Mouse (Mus musculus) embryonic facial prominence, embryonic 12.5 days (tissue): ENCODE data around the gene Zfp334. TPM values are rescaled to one million over a fixed set of nuclear protein-coding genes. Genes with fewer than 3 reads are reported as not detected.

Experiments
- ATAC-seq: fragments of 200-750 bp; cut with Nextera tagmentation; 2 replicates; pipeline ENCODE4 v1.8.0; 2017; ENCODE audit not compliant: insufficient number of reproducible peaks, insufficient read depth, low FRiP score, low TSS enrichment
- H3K27ac ChIP-seq: fragments of 300-500 bp; sonication (generic); 2 replicates; pipeline ENCODE4 v1.5.1; 2016; ENCODE audit warnings: mild to moderate bottlenecking
- H3K27me3 ChIP-seq: fragments of 300-500 bp; sonication (generic); 2 replicates; pipeline ENCODE4 v1.6.1; 2016; ENCODE audit warnings: mild to moderate bottlenecking, moderate library complexity
- H3K36me3 ChIP-seq: fragments of 300-500 bp; sonication (generic); 2 replicates; pipeline ENCODE4 v1.6.1; 2016; ENCODE audit warnings: mild to moderate bottlenecking
- H3K4me1 ChIP-seq: fragments of 300-500 bp; sonication (generic); 2 replicates; pipeline ENCODE4 v1.6.1; 2016
- H3K4me2 ChIP-seq: fragments of 300-500 bp; sonication (generic); replicated peaks from 2 replicates; pipeline ENCODE4 v1.6.1; 2016; ENCODE audit warnings: mild to moderate bottlenecking, moderate library complexity
- H3K4me3 ChIP-seq: fragments of 300-500 bp; sonication (generic); 2 replicates; pipeline ENCODE4 v1.5.1; 2016; ENCODE audit warnings: mild to moderate bottlenecking
- H3K9ac ChIP-seq: fragments of 300-500 bp; sonication (generic); 2 replicates; pipeline ENCODE4 v1.6.1; 2016; ENCODE audit warnings: mild to moderate bottlenecking, moderate library complexity
- H3K9me3 ChIP-seq: fragments of 300-500 bp; sonication (generic); 2 replicates; pipeline ENCODE4 v1.6.1; 2016; ENCODE audit warnings: mild to moderate bottlenecking, moderate library complexity
- WGBS: fragments of 180-500 bp; shearing (Covaris S2); methylation state at CpG from one replicate; pipeline ENCODE4 v1.1.7; 2016; 5-methylcytosine and 5-hydroxymethylcytosine counted together
- polyA plus RNA-seq: library from polyadenylated mRNA; unstranded; fragments of >200 nt; fragmentation: Nextera tagmentation; extraction: Ambion mirVana; gene quantifications from 2 replicates; pipeline ENCODE4 v1.2.1, GENCODE M21; 2016

Zfp334 gene
- polyA plus RNA-seq, 1 experiment from 2014 or later: 17.1 TPM

GRCm38 (mm10) chr2:165404951-165405350 is 16.9 kb upstream of the Zfp334 start:
- no peak overlapping the region for H3K9ac ChIP-seq
- no peak overlapping the region; the same call in 1 of the 2 replicates for H3K27ac ChIP-seq
- no peak overlapping the region for H3K4me3 ChIP-seq
- H3K27me3 ChIP-seq: no peaks in the 10 kb centered on the region
- peaks cover 13% of the 10 kb centered on the region; the same call in 1 of the 2 replicates for H3K4me1 ChIP-seq
- no peaks in the 10 kb centered on the region for H3K9me3 ChIP-seq
- WGBS: 63% methylated on average over 9 of the region's 9 CpGs
- H3K36me3 ChIP-seq: no peaks in the 10 kb centered on the region
- H3K4me2 ChIP-seq: no peak overlapping the region
- ATAC-seq: no peak

DNA sequence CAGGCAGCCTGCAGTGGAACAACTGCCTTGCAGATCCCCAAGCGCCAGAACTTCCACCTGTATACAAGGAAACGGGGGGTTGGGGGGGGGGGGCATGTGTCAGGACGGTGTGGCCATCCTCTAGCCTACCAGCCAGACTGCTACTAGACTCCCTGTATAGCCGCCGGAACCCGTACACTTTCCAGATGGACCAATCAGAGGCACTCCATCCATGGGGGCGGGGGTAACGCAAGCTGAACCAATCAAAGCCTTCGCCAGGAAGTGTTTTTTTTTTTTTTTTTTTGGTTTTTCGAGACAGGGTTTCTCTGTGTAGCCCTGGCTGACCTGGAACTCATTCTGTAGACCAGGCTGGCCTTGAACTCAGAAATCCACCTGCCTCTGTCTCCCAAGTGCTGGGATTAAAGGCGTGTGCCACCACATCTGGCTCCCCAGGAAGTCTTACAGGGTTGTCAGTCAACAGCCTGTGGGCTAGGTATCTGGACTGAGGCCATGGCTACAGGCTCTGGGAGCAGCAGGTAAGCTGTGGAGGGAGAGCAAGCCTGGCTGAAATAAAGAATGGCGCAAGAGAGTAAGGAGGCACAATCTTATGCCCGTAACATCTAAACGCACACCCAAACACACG is 10.2 kb upstream of the Zfp334 start:
- Histone ChIP-seq H3K27me3 (no peaks in the 10 kb centered on the region), H3K9ac (no peak overlapping the region), H3K4me2 (no peak overlapping the region), H3K4me3 (no peak overlapping the region), H3K27ac (peak overlapping the region; percentile 91), H3K4me1 (peaks cover 30% of the 10 kb centered on the region), H3K36me3 (no peaks in the 10 kb centered on the region), H3K9me3 (no peaks in the 10 kb centered on the region)
- ATAC-seq: no peak
- WGBS: 49% methylated on average over 15 of the region's 15 CpGs

- 57% methylated on average over 23 of the region's 23 CpGs for WGBS
- no peaks in the 10 kb centered on the region for H3K27me3 ChIP-seq
- no peak overlapping the region for H3K4me3 ChIP-seq
- H3K36me3 ChIP-seq: no peaks in the 10 kb centered on the region
- no peak overlapping the region for H3K9ac ChIP-seq
- peak overlapping the region; percentile 91 for H3K27ac ChIP-seq
- H3K9me3 ChIP-seq: no peaks in the 10 kb centered on the region
- peaks cover 30% of the 10 kb centered on the region for H3K4me1 ChIP-seq
- H3K4me2 ChIP-seq: peak overlapping the region; percentile 37
- peak; percentile 35; the same call in 1 of the 2 replicates for ATAC-seq
These were observed 9.6 kb upstream of the Zfp334 start for GRCm38 (mm10) chr2:165397502-165398163.

GRCm38 (mm10) chr2:165396831-165397501 is 8.9 kb upstream of the Zfp334 start:
- peaks cover 30% of the 10 kb centered on the region for H3K4me1 ChIP-seq
- WGBS: 21% methylated on average over 20 of the region's 20 CpGs
- no peaks in the 10 kb centered on the region for H3K27me3 ChIP-seq
- peak overlapping the region; percentile 37 for H3K4me2 ChIP-seq
- H3K27ac ChIP-seq: peak overlapping the region; percentile 91
- H3K4me3 ChIP-seq: no peak overlapping the region
- no peak overlapping the region for H3K9ac ChIP-seq
- no peaks in the 10 kb centered on the region for H3K9me3 ChIP-seq
- peak; percentile 62 for ATAC-seq
- H3K36me3 ChIP-seq: no peaks in the 10 kb centered on the region

DNA sequence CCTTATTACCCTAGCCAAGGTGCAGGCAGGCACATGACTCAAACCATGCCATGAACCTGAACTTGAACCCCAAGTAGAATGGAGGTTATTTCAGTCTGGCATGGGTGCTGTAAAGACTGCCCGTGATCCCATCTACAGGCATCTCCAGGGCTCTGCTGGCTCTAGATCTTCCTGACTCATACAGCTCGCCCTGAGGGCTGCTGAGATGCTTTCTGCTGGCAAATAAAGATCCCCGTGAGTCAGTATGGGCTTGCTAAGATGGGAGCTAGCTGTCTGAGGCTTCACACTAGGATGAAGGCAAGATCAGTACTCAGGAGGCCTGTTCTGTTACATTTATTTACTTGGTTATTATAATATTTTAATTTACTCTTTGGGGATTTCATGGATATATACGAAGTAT is 4.1 kb upstream of the Zfp334 start:
- Histone ChIP-seq H3K4me1 (peaks cover 14% of the 10 kb centered on the region), H3K36me3 (no peaks in the 10 kb centered on the region), H3K4me3 (no peak overlapping the region), H3K27ac (no peak overlapping the region), H3K27me3 (no peaks in the 10 kb centered on the region), H3K9me3 (no peaks in the 10 kb centered on the region), H3K4me2 (no peak overlapping the region), H3K9ac (no peak overlapping the region)
- 85% methylated on average over 4 of the region's 4 CpGs for WGBS
- no peak for ATAC-seq

GRCm38 (mm10) chr2:165391561-165391960 is 3.5 kb upstream of the Zfp334 start:
- H3K4me1 ChIP-seq: peaks cover 14% of the 10 kb centered on the region
- ATAC-seq: no peak
- no peaks in the 10 kb centered on the region for H3K9me3 ChIP-seq
- H3K4me3 ChIP-seq: no peak overlapping the region
- peaks cover 4% of the 10 kb centered on the region; the same call in 1 of the 2 replicates for H3K36me3 ChIP-seq
- no peaks in the 10 kb centered on the region for H3K27me3 ChIP-seq
- 8% methylated on average over 8 of the region's 8 CpGs for WGBS
- H3K9ac ChIP-seq: no peak overlapping the region
- no peak overlapping the region for H3K4me2 ChIP-seq
- no peak overlapping the region for H3K27ac ChIP-seq

DNA sequence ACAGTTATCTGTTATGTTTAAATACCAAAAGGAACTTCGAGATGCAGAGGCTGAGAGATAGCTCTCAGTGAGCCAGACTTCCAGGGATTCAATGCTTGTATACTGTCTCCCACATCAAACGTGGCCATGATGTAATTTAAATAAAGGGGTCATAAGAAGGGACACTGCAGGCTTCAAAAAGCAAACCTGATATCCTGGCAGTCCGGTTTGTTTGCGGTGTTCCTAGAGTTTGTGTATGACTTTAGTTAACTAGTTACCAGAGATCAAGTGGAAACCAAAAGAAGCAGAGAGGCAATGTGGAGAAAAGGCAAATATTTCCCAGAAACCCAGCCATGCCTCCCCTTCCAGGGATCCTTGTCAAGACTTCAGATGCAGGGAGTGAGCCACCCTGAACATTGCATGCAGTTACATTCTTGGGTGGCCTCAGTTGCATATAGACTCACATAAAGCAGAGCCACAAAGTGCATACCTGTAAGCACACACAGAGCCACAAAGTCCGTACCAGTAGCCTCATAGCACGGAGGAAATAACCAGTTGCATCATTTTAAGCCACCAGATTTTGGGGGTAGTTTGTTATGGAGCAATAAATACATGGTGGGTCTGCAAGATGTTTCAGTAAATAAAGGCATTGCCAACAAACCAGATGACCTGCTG is 1.4 kb upstream of the Zfp334 start:
- H3K4me1 ChIP-seq: peaks cover 6% of the 10 kb centered on the region
- no peak for ATAC-seq
- peaks cover 25% of the 10 kb centered on the region for H3K36me3 ChIP-seq
- H3K4me2 ChIP-seq: no peak overlapping the region
- H3K27me3 ChIP-seq: no peaks in the 10 kb centered on the region
- 80% methylated on average over 6 of the region's 6 CpGs for WGBS
- no peak overlapping the region for H3K4me3 ChIP-seq
- no peak overlapping the region for H3K27ac ChIP-seq
- H3K9me3 ChIP-seq: no peaks in the 10 kb centered on the region
- H3K9ac ChIP-seq: no peak overlapping the region

DNA sequence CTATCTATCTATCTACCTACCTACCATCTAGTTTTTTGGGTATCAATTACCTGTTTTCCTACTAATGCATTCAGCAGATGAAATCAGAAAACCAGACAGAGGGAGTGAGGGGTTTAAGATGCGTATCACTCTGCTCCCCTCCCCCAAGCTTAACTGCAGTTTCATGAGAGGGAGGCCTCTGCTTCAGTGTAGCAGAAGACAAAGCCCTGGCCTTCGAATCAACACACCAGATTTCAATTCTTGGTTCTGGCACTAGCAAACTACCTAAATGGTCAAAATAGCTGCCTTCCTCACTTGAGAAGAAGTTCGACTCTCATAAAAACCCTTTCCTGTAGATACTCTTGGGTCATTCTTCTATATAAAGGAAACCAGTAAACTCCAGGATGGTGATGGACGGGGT is 689 bp downstream of the Zfp334 start:
- peak overlapping the region; percentile 93 for H3K27ac ChIP-seq
- ATAC-seq: no peak
- H3K9ac ChIP-seq: peak overlapping the region; percentile 83
- H3K4me1 ChIP-seq: peaks cover 6% of the 10 kb centered on the region
- peaks cover 46% of the 10 kb centered on the region for H3K36me3 ChIP-seq
- peak overlapping the region; percentile 72 for H3K4me3 ChIP-seq
- peak overlapping the region; percentile 63 for H3K4me2 ChIP-seq
- no peaks in the 10 kb centered on the region for H3K27me3 ChIP-seq
- H3K9me3 ChIP-seq: no peaks in the 10 kb centered on the region
- WGBS: 6% methylated on average over 4 of the region's 4 CpGs

GRCm38 (mm10) chr2:165380050-165380449 is 8.0 kb downstream of the Zfp334 start:
- H3K4me3 ChIP-seq: no peak overlapping the region
- H3K4me1 ChIP-seq: no peaks in the 10 kb centered on the region
- no peak overlapping the region for H3K9ac ChIP-seq
- peaks cover 7% of the 10 kb centered on the region; the same call in 1 of the 2 replicates for H3K9me3 ChIP-seq
- H3K36me3 ChIP-seq: peaks cover 93% of the 10 kb centered on the region
- WGBS: 96% methylated on average over 25 of the region's 25 CpGs
- no peaks in the 10 kb centered on the region for H3K27me3 ChIP-seq
- ATAC-seq: no peak
- no peak overlapping the region for H3K27ac ChIP-seq
- H3K4me2 ChIP-seq: no peak overlapping the region

GRCm38 (mm10) chr2:165376001-165376400 is 12.1 kb downstream of the Zfp334 start:
- Histone ChIP-seq H3K4me2 (no peak overlapping the region), H3K4me3 (no peak overlapping the region), H3K9me3 (peaks cover 7% of the 10 kb centered on the region; the same call in 1 of the 2 replicates), H3K9ac (no peak overlapping the region), H3K36me3 (peaks cover 61% of the 10 kb centered on the region), H3K27me3 (no peaks in the 10 kb centered on the region), H3K27ac (no peak overlapping the region), H3K4me1 (no peaks in the 10 kb centered on the region)
- no peak for ATAC-seq
- WGBS: 86% methylated on average over 4 of the region's 4 CpGs

DNA sequence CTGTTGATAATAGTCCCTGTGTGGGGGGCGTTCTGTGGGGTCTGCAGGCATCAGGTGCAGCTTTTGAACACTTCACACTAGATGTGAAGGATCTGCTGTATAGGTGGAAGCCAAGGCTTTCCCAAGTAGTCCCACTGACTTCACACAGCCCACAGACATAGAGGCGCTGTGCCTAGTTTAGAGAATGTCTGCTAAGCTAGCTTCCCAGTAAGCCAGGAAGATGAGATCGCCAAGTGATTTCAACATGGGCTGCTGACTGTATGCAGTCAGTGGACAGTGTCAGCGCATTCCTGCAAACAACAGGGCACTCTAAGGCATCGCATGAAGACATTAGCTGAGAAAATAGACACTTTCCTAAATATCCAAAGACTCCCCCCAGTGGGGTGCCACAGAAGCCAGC is 12.6 kb downstream of the Zfp334 start:
- Histone ChIP-seq H3K9me3 (peaks cover 4% of the 10 kb centered on the region; the same call in 1 of the 2 replicates), H3K4me1 (no peaks in the 10 kb centered on the region), H3K27me3 (no peaks in the 10 kb centered on the region), H3K4me3 (no peak overlapping the region), H3K36me3 (peaks cover 56% of the 10 kb centered on the region), H3K9ac (no peak overlapping the region), H3K27ac (no peak overlapping the region), H3K4me2 (no peak overlapping the region)
- no peak for ATAC-seq
- WGBS: 90% methylated on average over 5 of the region's 5 CpGs
